Mouse (Mus musculus) CH12.LX (cell line): ENCODE results near the gene Mfsd4b1. TPM values are rescaled to one million over a fixed set of nuclear protein-coding genes. Genes with fewer than 3 reads are reported as not detected.
A peak's percentile ranks its signal among the peaks of the same experiment; 100 is the strongest.

Source experiments
- DNase-seq: peaks from one replicate; pipeline ENCODE4 v3.0.0-alpha.2; 2013; ENCODE audit errors: extremely low read depth
- H3K27ac ChIP-seq: 2 replicates; pipeline ENCODE4 v1.5.1; 2012; ENCODE audit warnings: low read depth, mild to moderate bottlenecking, control low read depth, moderate library complexity; ENCODE audit not compliant: insufficient read depth
- H3K27me3 ChIP-seq: replicated peaks from 2 replicates; pipeline ENCODE3; 2012; ENCODE audit warnings: inconsistent platforms
- H3K36me3 ChIP-seq, 2 experiments: replicated peaks in 1 of 2; 2 replicates each; pipeline versions ENCODE3 to v1.6.1; 2012; ENCODE audit warnings: inconsistent platforms in 1 of 2, low read length in 1 of 2, mild to moderate bottlenecking in 1 of 2, mixed read lengths in 1 of 2, moderate library complexity in 1 of 2; ENCODE audit not compliant: control insufficient read depth in 1 of 2, insufficient read depth in 1 of 2
- H3K4me1 ChIP-seq, 2 experiments: 2 replicates each; pipeline ENCODE4 v1.6.1; 2012; ENCODE audit warnings: inconsistent platforms in 1 of 2, moderate library complexity in 1 of 2; ENCODE audit not compliant: insufficient read depth in 2 of 2, control insufficient read depth in 1 of 2
- H3K4me2 ChIP-seq: 2 replicates; pipeline ENCODE4 v1.6.1; 2012; ENCODE audit warnings: low read depth, mild to moderate bottlenecking, control low read depth; ENCODE audit not compliant: poor library complexity, insufficient read depth, severe bottlenecking
- H3K4me3 ChIP-seq, 3 experiments: fragments of 150-350 bp in 1 of 3; sonication (generic) in 1 of 3; replicated peaks in 1 of 3; 2 replicates each; pipeline versions ENCODE3 to v1.5.1; 2011 to 2012; ENCODE audit warnings: low read depth in 2 of 3, low read length in 2 of 3, mild to moderate bottlenecking in 2 of 3, moderate library complexity in 2 of 3, control low read depth in 1 of 3, improper control_type of control experiment in 1 of 3, inconsistent platforms in 1 of 3, mixed read lengths in 1 of 3; ENCODE audit not compliant: poor library complexity in 1 of 3
- H3K79me2 ChIP-seq: replicated peaks from 2 replicates; pipeline ENCODE4 v1.6.1; 2012; ENCODE audit warnings: mild to moderate bottlenecking, moderate library complexity; ENCODE audit not compliant: control insufficient read depth, poor library complexity, insufficient read depth, severe bottlenecking; ENCODE audit errors: extremely low read depth
- H3K9ac ChIP-seq: 2 replicates; pipeline ENCODE4 v1.6.1; 2012; ENCODE audit warnings: low read depth, mild to moderate bottlenecking, control low read depth, moderate library complexity; ENCODE audit not compliant: insufficient read depth
- H3K9me3 ChIP-seq: replicated peaks from 2 replicates; pipeline ENCODE3; 2012; ENCODE audit warnings: low read length, inconsistent platforms, mixed read lengths
- CTCF ChIP-seq, 2 experiments: IDR thresholded peaks in 1 of 2; conservative IDR thresholded peaks in 1 of 2; 2 replicates each; pipeline ENCODE4 v1.5.1; 2011 to 2012; ENCODE audit warnings: low read depth in 2 of 2, low read length in 2 of 2, improper control_type of control experiment in 1 of 2, inconsistent platforms in 1 of 2, mild to moderate bottlenecking in 1 of 2, moderate library complexity in 1 of 2
- EP300 ChIP-seq: IDR thresholded peaks from 2 replicates; pipeline ENCODE4 v1.6.1; 2011; ENCODE audit warnings: low read length, improper control_type of control experiment
- ETS1 ChIP-seq: conservative IDR thresholded peaks from 2 replicates; pipeline ENCODE4 v1.6.1; 2012; ENCODE audit warnings: low read depth, mild to moderate bottlenecking, inconsistent platforms, low read length, improper control_type of control experiment, moderate library complexity
- GABPA ChIP-seq: IDR thresholded peaks from 2 replicates; pipeline ENCODE4 v1.6.1; 2012; ENCODE audit warnings: low read depth, low read length, improper control_type of control experiment, inconsistent platforms; ENCODE audit not compliant: insufficient replicate concordance
- HCFC1 ChIP-seq: IDR thresholded peaks from 2 replicates; pipeline ENCODE4 v1.6.1; 2012; ENCODE audit warnings: low read depth, mild to moderate bottlenecking, inconsistent platforms, low read length, improper control_type of control experiment
- POLR2AphosphoS2 ChIP-seq: IDR thresholded peaks from 2 replicates; pipeline ENCODE4 v1.6.1; 2011; ENCODE audit warnings: low read depth, low read length, improper control_type of control experiment
- RAD21 ChIP-seq: IDR thresholded peaks from 2 replicates; pipeline ENCODE4 v1.6.1; 2011; ENCODE audit warnings: low read depth, mild to moderate bottlenecking, low read length, improper control_type of control experiment, moderate library complexity
- RCOR1 ChIP-seq: conservative IDR thresholded peaks from 2 replicates; pipeline ENCODE4 v1.6.1; 2012; ENCODE audit warnings: low read depth, mild to moderate bottlenecking, inconsistent platforms, low read length, improper control_type of control experiment
- SMC3 ChIP-seq: IDR thresholded peaks from 2 replicates; pipeline ENCODE4 v1.6.1; 2011; ENCODE audit warnings: low read depth, low read length, improper control_type of control experiment
- ZKSCAN1 ChIP-seq: IDR thresholded peaks from 2 replicates; pipeline ENCODE4 v1.6.1; 2012; ENCODE audit warnings: low read depth, inconsistent platforms, low read length, improper control_type of control experiment, borderline replicate concordance
- dilution Hi-C: fragments of 300-500 bp; cut with MboI; formaldehyde crosslinking; loops from 2 replicates; pipeline ENCODE4 v1.14.3; 2020; ENCODE audit warnings: low sequenced_read_pairs; ENCODE audit not compliant: extremely low pct_unique_long_range_greater_than_20kb, extremely low pct_ligation_motif_present
- in situ Hi-C: fragments of 300-500 bp; cut with MboI; formaldehyde crosslinking; loops from 3 replicates; pipeline ENCODE4 v1.14.3; 2019; ENCODE audit warnings: low sequenced_read_pairs, low pct_ligation_motif_present, low pct_unique_long_range_greater_than_20kb, mixed read lengths
- polyA plus RNA-seq: library from polyadenylated mRNA; unstranded; fragments of >175 nt; gene quantifications from 2 replicates; pipeline ENCODE4 v1.2.1, GENCODE M21; 2012; ENCODE audit warnings: low read depth; ENCODE audit not compliant: insufficient read length
- total RNA-seq, 2 experiments: library from RNA; depleted of rRNA; stranded (reverse); fragments of 300-350 nt in 1 of 2; fragments of >200 nt in 1 of 2; gene quantifications; 2 replicates each; pipeline ENCODE4 v1.2.3; 2012 to 2014

The Mfsd4b1 gene
- total and polyA plus RNA-seq, 3 experiments: not detected

- Histone ChIP-seq H3K9me3 (no peaks in the 10 kb centered on the region), H3K4me3 (no peak overlapping the region), H3K79me2 (no peaks in the 10 kb centered on the region), H3K27ac (no peak overlapping the region), H3K36me3 (no peaks in the 10 kb centered on the region), H3K4me1 (peaks cover 0 to 3% of the 10 kb centered on the region in 2 experiments; a peak in 1 of 4 replicates), H3K27me3 (no peaks in the 10 kb centered on the region), H3K9ac (no peak overlapping the region), H3K4me2 (no peak overlapping the region)
- in situ Hi-C loops (no loop called here), dilution Hi-C loops (no loop called here)
- no peak for DNase-seq
- TF ChIP-seq EP300: no peak
- TF ChIP-seq POLR2AphosphoS2: no peak
- peak in 1 of 2 experiments; percentile 69; a peak in 2 of 4 replicates for TF ChIP-seq CTCF (conservative IDR thresholded peaks at IDR 0.05 in 1 of 2, IDR thresholded peaks at IDR 0.05 in 1 of 2; ENCODE audit: low read depth in 2 of 2, low read length in 2 of 2)
- TF ChIP-seq RAD21: peak; percentile 66
- TF ChIP-seq SMC3: peak; percentile 15; the same call in 1 of the 2 replicates
Measured at GRCm38 (mm10) chr10:39958266-39958665, 66.8 kb downstream of the Mfsd4b1 start.

DNA sequence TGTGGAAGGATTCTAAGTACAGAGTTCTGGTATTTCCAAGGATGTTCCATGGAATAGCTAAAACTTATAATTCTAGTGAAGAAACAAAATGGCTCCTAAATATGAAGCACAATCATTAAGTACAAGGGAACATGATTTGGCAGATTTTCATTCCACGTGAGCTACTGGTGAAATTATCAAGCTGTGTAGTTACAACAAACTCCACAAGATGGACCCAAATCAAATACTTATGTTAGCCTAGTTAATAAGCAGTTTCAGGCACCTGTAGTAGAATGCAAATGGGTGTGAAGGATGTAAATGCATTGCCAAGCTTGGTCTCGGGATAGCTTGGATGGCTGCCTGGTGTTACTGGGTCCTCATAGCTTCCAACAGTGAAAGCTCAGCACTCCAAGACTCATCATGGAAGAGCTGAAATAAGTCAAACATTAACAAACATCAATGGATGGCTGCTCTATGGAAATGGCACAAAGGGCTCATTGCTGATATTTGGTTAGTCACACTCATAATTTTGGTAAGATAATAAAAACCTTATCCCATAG, 68.7 kb downstream of the Mfsd4b1 start:
- no peak for DNase-seq
- TF ChIP-seq RCOR1 (no peak), HCFC1 (no peak)
- TF ChIP-seq, all 38 proteins: peak for 0
- dilution Hi-C loops: no loop called here

DNA sequence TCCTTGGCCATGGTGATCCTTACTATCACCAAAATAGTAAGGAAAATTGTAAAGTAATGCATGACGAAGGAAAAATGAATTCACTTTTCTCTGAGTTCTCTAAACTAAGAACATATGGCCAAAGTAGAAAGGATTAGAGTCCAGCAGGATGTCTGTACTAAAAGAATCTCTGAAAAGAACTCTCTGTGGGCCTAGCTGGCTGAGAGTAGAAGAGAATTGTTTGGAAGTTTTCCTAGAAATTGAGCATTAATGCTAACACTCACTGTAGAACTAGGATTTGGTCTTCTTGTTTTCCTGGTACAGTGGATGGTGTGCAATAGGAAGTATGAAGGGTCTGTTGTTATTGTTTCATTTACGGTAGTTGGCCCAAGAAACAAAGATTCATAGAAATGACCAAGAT, 69.9 kb downstream of the Mfsd4b1 start:
- no peak overlapping the region for H3K9ac ChIP-seq
- no peak for DNase-seq
- no peak overlapping the region for H3K27ac ChIP-seq
- no peaks in the 10 kb centered on the region for H3K9me3 ChIP-seq
- no peaks in the 10 kb centered on the region for H3K79me2 ChIP-seq
- no peak for TF ChIP-seq ZKSCAN1
- TF ChIP-seq ETS1: no peak
- no peak for TF ChIP-seq GABPA
- no peaks in the 10 kb centered on the region for H3K36me3 ChIP-seq
- in situ Hi-C loops: no loop called here
- H3K4me1 ChIP-seq: no peaks in the 10 kb centered on the region
- H3K4me2 ChIP-seq: no peak overlapping the region
- dilution Hi-C loops: no loop called here
- H3K27me3 ChIP-seq: no peaks in the 10 kb centered on the region
- H3K4me3 ChIP-seq: no peak overlapping the region

More for the DNA sequence above, 68.7 kb downstream of the Mfsd4b1 start:
- Histone ChIP-seq H3K9me3 (no peaks in the 10 kb centered on the region), H3K4me2 (no peak overlapping the region), H3K27me3 (no peaks in the 10 kb centered on the region), H3K4me3 (no peak overlapping the region), H3K4me1 (no peaks in the 10 kb centered on the region), H3K9ac (no peak overlapping the region), H3K36me3 (no peaks in the 10 kb centered on the region), H3K79me2 (no peaks in the 10 kb centered on the region), H3K27ac (no peak overlapping the region)
- in situ Hi-C loops: no loop called here

Other genes with a start within 250 kb of the Mfsd4b1 start
- 1.1 and 1.7 TPM in 2 replicates for gene Mfsd4b4, start 126.0 kb downstream of the Mfsd4b1 start, total RNA-seq (2012; rRNA removed)
- 3.5 and 3.8 TPM in 2 replicates for gene Mfsd4b4, start 126.0 kb downstream of the Mfsd4b1 start, total RNA-seq (2014; rRNA removed)
- gene Mfsd4b4, start 126.0 kb downstream of the Mfsd4b1 start, polyA plus RNA-seq: 1.9 and 2.1 TPM in 2 replicates
- gene Mfsd4b2, start 98.3 kb downstream of the Mfsd4b1 start, total RNA-seq (2012; rRNA removed): not detected in 2 replicates
- gene Mfsd4b2, start 98.3 kb downstream of the Mfsd4b1 start, total RNA-seq (2014; rRNA removed): not detected in 2 replicates
- gene Mfsd4b2, start 98.3 kb downstream of the Mfsd4b1 start, polyA plus RNA-seq: not detected in 2 replicates
- not detected in 2 replicates for gene Mfsd4b3, start 65.1 kb downstream of the Mfsd4b1 start, total RNA-seq (2012; rRNA removed)
- not detected in 2 replicates for gene Mfsd4b3, start 65.1 kb downstream of the Mfsd4b1 start, total RNA-seq (2014; rRNA removed)
- not detected in 2 replicates for gene Mfsd4b3, start 65.1 kb downstream of the Mfsd4b1 start, polyA plus RNA-seq
- not detected in 2 replicates for gene Mfsd4b5, start 38.6 kb downstream of the Mfsd4b1 start, total RNA-seq (2012; rRNA removed)
- gene Mfsd4b5, start 38.6 kb downstream of the Mfsd4b1 start, total RNA-seq (2014; rRNA removed): not detected in 2 replicates
- not detected in 2 replicates for gene Mfsd4b5, start 38.6 kb downstream of the Mfsd4b1 start, polyA plus RNA-seq
- gene Slc16a10, start 117.0 kb upstream of the Mfsd4b1 start, total RNA-seq (2012; rRNA removed): 10.4 TPM in 2 replicates
- 4.5 TPM in 2 replicates for gene Slc16a10, start 117.0 kb upstream of the Mfsd4b1 start, total RNA-seq (2014; rRNA removed)
- 3.5 and 4.1 TPM in 2 replicates for gene Slc16a10, start 117.0 kb upstream of the Mfsd4b1 start, polyA plus RNA-seq
- 78.2 and 92.5 TPM in 2 replicates for gene Rpf2, start 221.8 kb upstream of the Mfsd4b1 start, total RNA-seq (2012; rRNA removed)
- 174 and 197 TPM in 2 replicates for gene Rpf2, start 221.8 kb upstream of the Mfsd4b1 start, total RNA-seq (2014; rRNA removed)
- gene Rpf2, start 221.8 kb upstream of the Mfsd4b1 start, polyA plus RNA-seq: 101 and 147 TPM in 2 replicates
- 32.5 and 49.3 TPM in 2 replicates for gene Gtf3c6, start 232.8 kb upstream of the Mfsd4b1 start, total RNA-seq (2012; rRNA removed)
- 30.8 and 32.7 TPM in 2 replicates for gene Gtf3c6, start 232.8 kb upstream of the Mfsd4b1 start, total RNA-seq (2014; rRNA removed)
- 107 and 135 TPM in 2 replicates for gene Gtf3c6, start 232.8 kb upstream of the Mfsd4b1 start, polyA plus RNA-seq